Mouse (Mus musculus) heart, postnatal 25 days (tissue): ENCODE measurements around the gene Thap4. TPM values are rescaled to one million over a fixed set of nuclear protein-coding genes. Genes with fewer than 3 reads are reported as not detected.
A peak's percentile ranks its signal among the peaks of the same experiment; 100 is the strongest.

Experiments used
- DNase-seq: peaks from one replicate; pipeline ENCODE4 v3.0.0; 2022; ENCODE audit warnings: low spot score
- intact Hi-C: fragments of 180-260 bp; cut with DNase I; formaldehyde crosslinking; loops from one replicate; pipeline ENCODE4 v1.15.1; 2025
- total RNA-seq, 2 experiments: library from RNA; stranded (reverse); gene quantifications; 2 replicates each; pipeline ENCODE4 v1.2.3; 2021

Gene Thap4
- total RNA-seq, 2 experiments from 2014 or later = 78.5 to 84.7 TPM

- intact Hi-C loops = loop anchor here (10.0 kb wide), 3 partner anchors 116 to 406 kb away; partner anchors contain the start of genes Farp2, Pask and Ppp1r7
- no peak for DNase-seq
Measured at GRCm38 (mm10) chr1:93751290-93751689, 3.4 kb downstream of the Thap4 start, which contains the start of gene Atg4b. Gene Atg4b, plus strand, starts transcription at chr1:93751500.

GRCm38 (mm10) chr1:93748539-93748938, 6.1 kb downstream of the Thap4 start:
- intact Hi-C loops = no loop called here
- no peak for DNase-seq

- intact Hi-C loops = no loop called here
- DNase-seq = no peak
Measured at GRCm38 (mm10) chr1:93746179-93746578, 8.5 kb downstream of the Thap4 start.

GRCm38 (mm10) chr1:93742910-93743309, 11.8 kb downstream of the Thap4 start:
- intact Hi-C loops = no loop called here
- no peak for DNase-seq

- intact Hi-C loops = no loop called here
- no peak for DNase-seq
Measured at GRCm38 (mm10) chr1:93741987-93742386, 12.7 kb downstream of the Thap4 start.

- intact Hi-C loops = no loop called here
- no peak for DNase-seq
Measured at GRCm38 (mm10) chr1:93740671-93741070, 14.0 kb downstream of the Thap4 start.

- DNase-seq = no peak
Measured at GRCm38 (mm10) chr1:93737711-93738110, 17.0 kb downstream of the Thap4 start.

GRCm38 (mm10) chr1:93735859-93736258, 18.8 kb downstream of the Thap4 start:
- intact Hi-C loops = no loop called here
- DNase-seq = no peak

More at GRCm38 (mm10) chr1:93737711-93738110, 17.0 kb downstream of the Thap4 start:
- intact Hi-C loops = no loop called here

- no peak for DNase-seq
- intact Hi-C loops = no loop called here
Measured at GRCm38 (mm10) chr1:93731880-93732281, 22.8 kb downstream of the Thap4 start.

GRCm38 (mm10) chr1:93731103-93731502, 23.6 kb downstream of the Thap4 start:
- intact Hi-C loops = no loop called here
- no peak for DNase-seq

GRCm38 (mm10) chr1:93726974-93727373, 27.7 kb downstream of the Thap4 start:
- peak; percentile 10 for DNase-seq
- intact Hi-C loops = loop anchor here (1.0 to 5.0 kb wide), 3 partner anchors 40 to 215 kb away; partner anchors contain the start of genes Bok and Farp2

- intact Hi-C loops = loop anchor here (5.0 kb wide), 2 partner anchors 39 to 214 kb away; partner anchors contain the start of genes Bok and Farp2
- no peak for DNase-seq
Measured at GRCm38 (mm10) chr1:93726116-93726515, 28.5 kb downstream of the Thap4 start.

GRCm38 (mm10) chr1:93725665-93726064, 29.0 kb downstream of the Thap4 start:
- intact Hi-C loops = loop anchor here (5.0 kb wide), 2 partner anchors 38 to 213 kb away; partner anchors contain the start of genes Bok and Farp2
- no peak for DNase-seq

GRCm38 (mm10) chr1:93724623-93725022, 30.0 kb downstream of the Thap4 start:
- no peak for DNase-seq
- intact Hi-C loops = loop anchor here (5.0 kb wide), 2 partner anchors 37 to 212 kb away; partner anchors contain the start of genes Bok and Farp2

GRCm38 (mm10) chr1:93721557-93721956, 33.1 kb downstream of the Thap4 start:
- DNase-seq = no peak
- intact Hi-C loops = no loop called here

GRCm38 (mm10) chr1:93716166-93716565, 38.5 kb downstream of the Thap4 start:
- no peak for DNase-seq
- intact Hi-C loops = no loop called here

GRCm38 (mm10) chr1:93705389-93705788, 49.3 kb downstream of the Thap4 start:
- DNase-seq = no peak
- intact Hi-C loops = no loop called here

- DNase-seq = no peak
- intact Hi-C loops = no loop called here
Measured at GRCm38 (mm10) chr1:93704341-93704740, 50.3 kb downstream of the Thap4 start.

- DNase-seq = no peak
- intact Hi-C loops = no loop called here
Measured at GRCm38 (mm10) chr1:93703472-93704048, 51.1 kb downstream of the Thap4 start.

- intact Hi-C loops = no loop called here
- DNase-seq = no peak
Measured at GRCm38 (mm10) chr1:93702106-93702505, 52.6 kb downstream of the Thap4 start.

GRCm38 (mm10) chr1:93699159-93699558, 55.5 kb downstream of the Thap4 start:
- intact Hi-C loops = no loop called here
- no peak for DNase-seq

GRCm38 (mm10) chr1:93697317-93697716, 57.3 kb downstream of the Thap4 start:
- DNase-seq = no peak
- intact Hi-C loops = no loop called here
